Mouse (Mus musculus): ENCODE data around the gene Evl. TPM values are rescaled to one million over a fixed set of nuclear protein-coding genes. Genes with fewer than 3 reads are reported as not detected.
A peak's percentile ranks its signal among the peaks of the same experiment; 100 is the strongest.

Gene Evl
- polyA plus RNA-seq, 1 experiment from 2014 or later: 60.2 TPM

DNA sequence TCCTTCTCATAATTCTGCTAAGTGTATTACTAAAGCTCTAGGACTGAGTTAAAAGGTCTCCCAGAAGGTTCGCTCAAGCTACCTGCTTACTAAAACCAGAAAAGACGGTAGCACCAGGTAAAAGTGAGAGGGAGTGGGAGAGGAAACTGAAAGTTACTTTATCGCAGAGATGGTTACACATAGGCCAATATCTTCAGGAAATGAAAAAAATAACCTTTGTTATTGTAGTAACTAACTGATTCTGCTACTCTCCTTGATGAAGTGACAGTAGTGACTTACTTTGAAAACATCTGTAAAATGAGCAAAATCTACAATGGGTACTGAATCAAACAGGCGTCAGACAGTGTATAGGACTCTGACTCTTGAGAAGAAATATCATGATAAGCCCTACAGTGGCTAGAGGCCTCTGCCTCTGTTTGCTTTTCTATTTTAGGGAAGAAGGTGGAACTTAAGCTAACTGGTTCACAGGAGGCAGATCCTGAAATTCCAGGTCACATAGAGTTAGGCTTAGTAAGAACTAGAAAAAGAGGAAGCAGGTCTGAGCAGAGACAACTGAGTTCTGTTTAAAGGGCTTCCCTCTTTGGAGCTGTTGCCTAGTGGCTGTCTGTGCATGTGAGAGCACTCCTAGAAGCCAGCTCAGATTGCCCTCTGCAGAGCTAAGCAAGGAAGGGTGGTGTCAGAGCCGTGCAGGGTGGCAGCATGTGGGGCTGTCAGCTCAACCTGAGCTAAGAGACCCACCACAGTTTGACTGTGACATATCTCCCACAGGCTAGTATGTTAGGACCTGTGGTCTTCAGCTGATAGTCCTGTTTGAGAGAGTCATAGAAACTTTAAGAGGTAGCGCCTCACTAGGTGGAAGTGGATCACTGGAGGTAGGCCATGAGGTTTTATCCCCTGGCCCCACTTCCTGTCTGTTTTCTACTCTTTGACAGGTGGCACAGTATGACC lies 76.5 kb downstream of the Evl start:
- H3K36me3 ChIP-seq (replicated peaks): peaks cover 41% of the 10 kb centered on the region
- H3K4me1 ChIP-seq: no peaks in the 10 kb centered on the region
- no peaks in the 10 kb centered on the region for H3K9me3 ChIP-seq
- DNase-seq (ENCODE audit: low spot score): no peak
- no peak overlapping the region for H3K27ac ChIP-seq (replicated peaks)
- no peaks in the 10 kb centered on the region for H3K27me3 ChIP-seq (replicated peaks; ENCODE audit: low read depth, poor library complexity, severe bottlenecking)
- 93% methylated on average over 6 of the region's 6 CpGs for WGBS
- no peak overlapping the region for H3K4me3 ChIP-seq

DNA sequence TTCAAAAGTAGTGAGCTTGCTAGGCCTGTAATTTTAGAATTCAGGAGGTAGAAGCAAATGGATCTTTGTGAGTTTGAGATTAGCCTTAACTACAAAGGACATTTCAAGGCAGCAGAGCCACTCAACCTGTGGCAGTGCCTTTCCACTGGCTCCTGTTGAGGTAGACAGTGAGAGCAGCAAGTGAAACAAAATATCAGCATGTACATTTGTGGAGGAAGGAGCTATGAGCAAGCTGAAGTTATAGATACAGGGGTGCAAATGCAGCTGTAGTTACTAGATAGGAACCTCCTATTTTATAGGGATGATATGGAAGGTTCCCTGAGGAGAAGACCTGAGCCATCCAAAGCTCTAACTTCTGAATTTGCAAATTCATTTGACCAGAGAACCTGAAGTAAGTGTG lies 78.0 kb downstream of the Evl start:
- Histone ChIP-seq H3K9me3 (no peaks in the 10 kb centered on the region), H3K4me3 (no peak overlapping the region), H3K27me3 (replicated peaks; ENCODE audit: low read depth, poor library complexity, severe bottlenecking) (no peaks in the 10 kb centered on the region), H3K36me3 (replicated peaks) (peaks cover 48% of the 10 kb centered on the region), H3K27ac (replicated peaks) (no peak overlapping the region), H3K4me1 (no peaks in the 10 kb centered on the region)
- DNase-seq (ENCODE audit: low spot score): no peak

DNA sequence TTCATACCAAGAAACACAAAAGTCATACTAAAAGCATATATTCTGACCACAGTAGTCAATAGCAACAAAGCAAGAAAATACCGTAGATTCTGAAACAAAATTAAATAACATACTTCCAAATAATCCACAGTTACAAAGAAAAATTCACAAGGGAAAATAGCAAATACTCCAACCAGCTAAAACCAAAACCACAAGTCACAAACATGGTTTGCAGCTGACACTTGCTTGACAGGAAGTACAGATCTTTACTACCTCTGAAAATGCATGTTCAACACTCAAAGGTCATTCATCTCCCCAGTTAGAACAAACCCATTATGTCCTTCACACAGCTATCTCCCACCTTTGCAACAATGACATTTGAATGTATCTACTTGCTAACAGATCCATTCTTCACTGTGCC lies 79.5 kb downstream of the Evl start:
- H3K4me1 ChIP-seq: no peaks in the 10 kb centered on the region
- WGBS: 97% methylated on average over 1 of the region's 1 CpGs
- no peak overlapping the region for H3K4me3 ChIP-seq
- no peaks in the 10 kb centered on the region for H3K27me3 ChIP-seq (replicated peaks; ENCODE audit: low read depth, poor library complexity, severe bottlenecking)
- H3K9me3 ChIP-seq: no peaks in the 10 kb centered on the region
- no peak for DNase-seq (ENCODE audit: low spot score)
- peaks cover 43% of the 10 kb centered on the region for H3K36me3 ChIP-seq (replicated peaks)
- no peak overlapping the region for H3K27ac ChIP-seq (replicated peaks)

DNA sequence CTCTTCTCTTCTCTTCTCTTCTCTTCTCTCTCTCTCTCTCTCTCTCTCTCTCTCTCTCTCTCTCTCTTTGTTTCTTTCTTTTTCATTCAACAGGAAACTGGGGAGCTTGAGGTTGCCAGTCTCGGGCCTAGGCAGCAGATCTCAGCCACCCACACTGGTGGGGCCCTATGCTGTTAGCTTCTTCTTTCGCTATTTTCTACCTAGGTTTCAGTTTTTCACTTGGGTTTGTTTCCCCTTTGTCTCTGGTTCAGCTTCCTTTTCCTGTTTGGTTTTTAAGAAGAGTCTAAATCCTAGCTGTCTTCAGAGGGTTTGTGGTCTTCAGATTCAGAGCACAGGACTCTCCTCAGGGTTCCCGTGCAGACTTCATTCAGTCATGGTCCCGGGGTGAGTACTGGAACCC lies 81.0 kb downstream of the Evl start:
- 90% methylated on average over 4 of the region's 4 CpGs for WGBS
- Histone ChIP-seq H3K36me3 (replicated peaks) (peaks cover 54% of the 10 kb centered on the region), H3K27me3 (replicated peaks; ENCODE audit: low read depth, poor library complexity, severe bottlenecking) (no peaks in the 10 kb centered on the region), H3K4me3 (no peak overlapping the region), H3K27ac (replicated peaks) (no peak overlapping the region), H3K4me1 (no peaks in the 10 kb centered on the region), H3K9me3 (no peaks in the 10 kb centered on the region)
- DNase-seq (ENCODE audit: low spot score): no peak

DNA sequence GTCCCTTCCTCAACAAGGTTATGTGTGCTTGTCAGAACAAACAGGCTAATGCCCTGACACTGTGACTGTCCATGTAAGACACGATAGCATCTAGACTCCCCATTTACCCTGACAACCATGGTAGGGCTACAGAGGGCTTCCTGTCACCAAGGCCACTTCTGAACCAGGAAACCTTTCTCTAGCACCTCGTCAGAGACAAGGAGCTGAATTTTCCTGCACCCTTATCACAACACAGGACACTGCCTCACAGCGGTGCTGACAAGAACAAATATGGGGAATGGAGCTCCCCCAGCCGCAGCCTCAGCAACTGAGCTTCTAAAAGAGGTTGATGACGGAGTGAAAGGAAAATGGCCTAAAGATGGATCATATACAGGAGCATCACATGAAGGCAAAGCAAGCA lies 82.9 kb downstream of the Evl start:
- no peak for DNase-seq (ENCODE audit: low spot score)
- WGBS: 90% methylated on average over 5 of the region's 5 CpGs
- Histone ChIP-seq H3K27ac (replicated peaks) (no peak overlapping the region), H3K9me3 (no peaks in the 10 kb centered on the region), H3K27me3 (replicated peaks; ENCODE audit: low read depth, poor library complexity, severe bottlenecking) (no peaks in the 10 kb centered on the region), H3K36me3 (replicated peaks) (peaks cover 51% of the 10 kb centered on the region), H3K4me1 (no peaks in the 10 kb centered on the region), H3K4me3 (no peak overlapping the region)

DNA sequence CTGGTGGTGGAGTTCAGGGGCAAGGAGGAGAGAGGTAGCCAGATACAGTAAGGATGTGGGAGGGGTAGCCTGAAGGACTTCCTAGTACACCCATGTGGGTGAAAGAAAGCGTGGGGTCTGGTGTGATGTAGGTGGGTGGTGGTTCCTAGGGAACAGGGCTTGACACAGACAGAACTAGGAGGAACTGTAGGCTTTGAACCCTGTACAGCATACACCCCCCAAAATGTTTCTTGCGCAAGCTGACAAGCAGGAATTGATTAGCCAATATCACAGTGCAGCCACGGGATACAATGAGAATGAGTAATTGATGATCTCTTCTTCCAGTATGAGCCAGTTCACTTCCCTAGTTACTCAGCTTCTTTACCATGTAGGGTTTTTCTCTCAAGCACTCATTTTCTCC lies 84.6 kb downstream of the Evl start:
- Histone ChIP-seq H3K9me3 (no peaks in the 10 kb centered on the region), H3K4me3 (no peak overlapping the region), H3K27ac (replicated peaks) (no peak overlapping the region), H3K27me3 (replicated peaks; ENCODE audit: low read depth, poor library complexity, severe bottlenecking) (no peaks in the 10 kb centered on the region), H3K4me1 (no peaks in the 10 kb centered on the region), H3K36me3 (replicated peaks) (peaks cover 39% of the 10 kb centered on the region)
- DNase-seq (ENCODE audit: low spot score): no peak
- WGBS: 91% methylated on average over 3 of the region's 3 CpGs

DNA sequence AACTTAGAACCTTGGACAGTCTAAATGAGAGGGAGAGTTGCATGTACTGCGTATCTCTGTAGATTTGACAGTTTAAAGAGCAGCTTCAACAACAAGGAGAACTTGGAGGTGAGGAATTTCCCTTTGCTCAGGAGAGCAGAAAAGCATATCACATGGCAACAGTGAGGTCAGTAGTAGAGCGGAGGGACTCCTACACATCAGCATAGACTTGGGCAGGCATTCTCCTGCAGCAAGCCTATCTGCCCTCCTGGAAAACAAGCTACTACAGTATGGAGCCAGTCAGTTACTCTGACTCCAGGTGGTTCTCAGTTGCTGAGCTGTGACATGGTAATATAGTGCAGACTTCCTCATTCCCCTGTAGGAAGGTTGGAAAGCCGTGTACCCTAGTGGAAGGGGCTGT lies 87.5 kb downstream of the Evl start:
- H3K27ac ChIP-seq (replicated peaks): no peak overlapping the region
- H3K27me3 ChIP-seq (replicated peaks; ENCODE audit: low read depth, poor library complexity, severe bottlenecking): no peaks in the 10 kb centered on the region
- H3K4me3 ChIP-seq: no peak overlapping the region
- H3K9me3 ChIP-seq: no peaks in the 10 kb centered on the region
- no peak for DNase-seq (ENCODE audit: low spot score)
- no peaks in the 10 kb centered on the region for H3K4me1 ChIP-seq
- WGBS: 90% methylated on average over 3 of the region's 3 CpGs
- peaks cover 19% of the 10 kb centered on the region for H3K36me3 ChIP-seq (replicated peaks)

DNA sequence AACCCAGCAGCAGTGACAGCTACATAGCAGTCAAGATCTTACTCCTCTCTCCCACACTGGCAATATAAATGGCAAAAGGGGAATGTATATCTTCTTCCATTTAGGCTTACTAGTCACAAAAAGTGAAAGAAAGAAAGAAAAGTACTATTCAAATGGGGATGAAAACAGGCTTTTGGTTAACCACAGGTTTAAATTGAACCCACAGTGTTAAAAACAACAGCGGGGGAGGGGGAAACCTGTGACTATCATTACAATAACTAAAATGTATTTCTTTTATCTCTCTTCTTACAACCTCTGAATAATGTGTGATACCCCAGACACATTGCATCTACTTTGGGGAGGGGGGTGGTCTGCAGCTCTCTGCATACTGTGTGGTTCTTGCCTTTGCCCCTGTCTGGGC lies 91.7 kb downstream of the Evl start:
- Histone ChIP-seq H3K4me3 (no peak overlapping the region), H3K9me3 (no peaks in the 10 kb centered on the region), H3K36me3 (replicated peaks) (peaks cover 37% of the 10 kb centered on the region), H3K27me3 (replicated peaks; ENCODE audit: low read depth, poor library complexity, severe bottlenecking) (no peaks in the 10 kb centered on the region), H3K4me1 (no peaks in the 10 kb centered on the region), H3K27ac (replicated peaks) (no peak overlapping the region)
- no peak for DNase-seq (ENCODE audit: low spot score)
- WGBS: 95% methylated on average over 1 of the region's 1 CpGs

DNA sequence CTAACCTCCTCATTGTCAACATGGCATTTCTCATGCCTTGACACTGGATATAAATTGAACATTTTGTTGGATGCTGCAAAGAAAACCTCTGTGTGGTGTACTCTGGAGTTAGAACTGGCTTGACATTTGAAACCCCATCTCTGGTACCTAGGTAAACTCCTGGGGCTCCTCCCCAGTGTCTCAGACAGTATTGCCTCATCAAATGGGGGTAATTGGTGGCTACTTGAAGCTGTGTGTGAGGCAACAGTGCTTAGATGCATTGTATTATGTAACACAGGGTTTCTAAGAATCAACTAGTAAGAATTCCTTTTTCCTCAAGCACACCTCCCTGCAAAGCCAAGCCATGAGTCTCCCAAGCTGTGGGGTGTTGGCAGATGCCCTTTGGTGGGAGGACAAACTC lies 93.3 kb downstream of the Evl start:
- no peaks in the 10 kb centered on the region for H3K9me3 ChIP-seq
- H3K4me1 ChIP-seq: no peaks in the 10 kb centered on the region
- H3K27ac ChIP-seq (replicated peaks): no peak overlapping the region
- H3K4me3 ChIP-seq: no peak overlapping the region
- DNase-seq (ENCODE audit: low spot score): no peak
- peaks cover 53% of the 10 kb centered on the region for H3K36me3 ChIP-seq (replicated peaks)
- no peaks in the 10 kb centered on the region for H3K27me3 ChIP-seq (replicated peaks; ENCODE audit: low read depth, poor library complexity, severe bottlenecking)

DNA sequence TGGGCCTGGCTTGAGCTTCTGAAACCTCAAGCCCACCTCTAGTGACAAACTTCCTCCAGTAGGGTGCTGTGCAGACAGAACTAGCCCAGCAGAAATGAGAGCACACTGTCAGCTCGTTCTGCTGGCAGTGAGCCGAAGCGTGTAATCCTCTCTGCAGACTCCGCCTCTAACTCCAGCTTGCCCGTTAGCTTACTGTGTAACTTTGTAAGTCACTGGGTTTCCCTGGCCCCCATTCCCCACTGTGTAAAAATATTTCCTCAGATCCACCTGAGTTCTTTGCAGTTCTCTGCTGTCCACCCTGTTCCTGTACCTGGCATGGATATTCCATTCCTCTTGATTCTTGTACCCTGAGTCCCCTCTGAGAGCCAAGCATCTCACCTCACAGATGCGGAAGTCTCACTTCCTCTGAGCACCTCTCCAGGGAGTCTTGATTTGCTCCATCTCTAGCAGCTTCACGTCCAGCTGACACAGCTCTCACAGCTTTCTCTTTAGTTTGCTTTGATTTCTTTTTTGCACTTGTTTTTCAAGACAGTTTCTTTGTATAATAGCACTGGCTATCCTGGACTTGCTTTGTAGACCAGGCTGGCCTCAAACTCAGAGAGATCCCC lies 96.6 kb downstream of the Evl start:
- Histone ChIP-seq H3K4me3 (no peak overlapping the region), H3K36me3 (replicated peaks) (peaks cover 85% of the 10 kb centered on the region), H3K4me1 (no peaks in the 10 kb centered on the region), H3K27me3 (replicated peaks; ENCODE audit: low read depth, poor library complexity, severe bottlenecking) (no peaks in the 10 kb centered on the region), H3K9me3 (no peaks in the 10 kb centered on the region), H3K27ac (replicated peaks) (no peak overlapping the region)
- WGBS: 73% methylated on average over 7 of the region's 7 CpGs
- no peak for DNase-seq (ENCODE audit: low spot score)

DNA sequence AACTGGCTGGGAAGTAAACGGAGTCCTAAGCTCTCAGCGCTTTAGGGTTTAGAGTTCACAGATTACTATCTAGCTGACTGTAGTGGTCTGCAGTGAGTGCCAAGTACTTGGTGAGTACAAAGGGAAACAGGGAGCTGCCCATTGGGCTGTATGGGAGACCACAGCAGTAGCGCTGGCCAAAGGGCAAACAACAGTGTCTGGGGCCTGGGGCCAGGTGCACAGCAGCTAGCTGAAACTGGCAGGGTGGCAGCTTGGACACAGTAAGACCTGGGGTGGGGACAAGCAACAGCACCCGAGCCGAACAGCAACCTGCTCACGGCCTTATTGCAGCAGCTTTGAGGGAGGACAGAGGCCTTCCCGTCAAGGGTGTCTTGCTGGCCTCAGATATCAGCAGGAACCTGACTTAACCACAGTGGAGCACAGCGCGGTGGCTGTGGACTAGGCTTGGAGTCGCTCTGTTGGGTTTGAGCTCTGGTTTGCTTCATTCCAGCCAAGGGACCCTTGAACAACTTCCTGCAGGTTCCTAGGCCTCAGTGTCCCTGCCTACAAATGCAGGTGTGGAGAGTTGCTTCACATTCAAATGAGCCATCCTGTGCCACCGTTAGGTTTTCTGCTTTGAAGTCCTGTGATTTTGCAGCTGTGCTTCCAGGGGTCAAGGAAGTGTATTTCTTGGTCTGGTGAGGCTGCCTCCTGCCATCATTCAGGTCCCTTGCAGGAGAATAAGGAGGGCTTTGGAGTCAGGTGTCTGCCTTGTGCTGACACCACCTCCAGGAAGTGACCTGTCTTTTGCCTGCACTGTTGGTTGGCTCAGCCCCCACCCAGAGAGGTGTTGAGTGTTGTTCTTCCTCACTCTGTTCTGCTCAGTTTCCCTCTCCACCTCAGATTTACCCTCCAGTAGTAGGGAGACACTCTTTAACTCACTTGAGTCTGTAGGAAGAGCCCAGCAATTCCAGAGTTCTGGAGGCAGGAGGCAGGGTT lies 99.1 kb downstream of the Evl start:
- Histone ChIP-seq H3K27me3 (replicated peaks; ENCODE audit: low read depth, poor library complexity, severe bottlenecking) (no peaks in the 10 kb centered on the region), H3K36me3 (replicated peaks) (peaks cover 99% of the 10 kb centered on the region), H3K9me3 (no peaks in the 10 kb centered on the region), H3K27ac (replicated peaks) (no peak overlapping the region), H3K4me3 (no peak overlapping the region), H3K4me1 (no peaks in the 10 kb centered on the region)
- WGBS: 88% methylated on average over 11 of the region's 11 CpGs
- DNase-seq (ENCODE audit: low spot score): no peak

DNA sequence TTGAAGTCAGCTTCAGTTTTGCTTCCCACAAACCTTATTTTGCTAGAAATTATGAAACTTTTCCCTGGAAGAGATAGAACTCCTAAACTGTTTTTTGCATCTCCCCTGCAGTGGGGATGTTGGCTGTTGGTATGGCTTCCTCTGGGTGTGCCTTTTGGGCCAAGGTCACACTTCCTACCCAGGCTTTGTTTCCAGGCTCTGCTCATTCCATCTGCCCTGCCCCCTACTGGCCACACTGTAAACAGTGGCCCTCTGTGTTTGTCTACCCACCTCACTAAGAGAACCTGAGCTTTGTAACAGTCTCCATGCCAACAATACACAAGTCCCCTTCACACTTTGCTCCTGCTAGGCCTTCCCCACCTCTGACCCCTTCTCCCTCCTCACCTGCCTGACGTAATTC lies 102.8 kb downstream of the Evl start:
- Histone ChIP-seq H3K4me1 (no peaks in the 10 kb centered on the region), H3K36me3 (replicated peaks) (peaks cover 99% of the 10 kb centered on the region), H3K4me3 (no peak overlapping the region), H3K27ac (replicated peaks) (no peak overlapping the region), H3K27me3 (replicated peaks; ENCODE audit: low read depth, poor library complexity, severe bottlenecking) (no peaks in the 10 kb centered on the region), H3K9me3 (no peaks in the 10 kb centered on the region)
- peak; percentile 56 for DNase-seq (ENCODE audit: low spot score)
- 84% methylated on average over 1 of the region's 1 CpGs for WGBS

Data from embryonic facial prominence, embryonic 10.5 days (tissue).